Mouse (Mus musculus) testis, adult 2 months (tissue): ENCODE data around the gene Pcdh19.

Experiments
- CTCF ChIP-seq: fragments of 200-500 bp; IDR thresholded peaks from 2 replicates; pipeline ENCODE4 v1.5.1; 2012; ENCODE audit warnings: low read depth, mild to moderate bottlenecking, inconsistent platforms, low read length, moderate library complexity; ENCODE audit not compliant: control insufficient read depth, insufficient read depth, insufficient replicate concordance
- POLR2A ChIP-seq: fragments of 200-500 bp; IDR thresholded peaks from 2 replicates; pipeline ENCODE4 v1.6.1; 2012; ENCODE audit warnings: low read depth, mild to moderate bottlenecking, inconsistent platforms, low read length, moderate library complexity; ENCODE audit not compliant: control insufficient read depth

GRCm38 (mm10) chrX:133692392-133692790 is 3.6 kb upstream of the Pcdh19 start:
- no peak for TF ChIP-seq POLR2A
- no peak for TF ChIP-seq CTCF
